Mouse (Mus musculus): ENCODE measurements around the gene Lrrc25. TPM values are rescaled to one million over a fixed set of nuclear protein-coding genes. Genes with fewer than 3 reads are reported as not detected.

Lrrc25 gene
- polyA plus RNA-seq, 2 experiments, result 3.2 to 3.5 TPM

DNA sequence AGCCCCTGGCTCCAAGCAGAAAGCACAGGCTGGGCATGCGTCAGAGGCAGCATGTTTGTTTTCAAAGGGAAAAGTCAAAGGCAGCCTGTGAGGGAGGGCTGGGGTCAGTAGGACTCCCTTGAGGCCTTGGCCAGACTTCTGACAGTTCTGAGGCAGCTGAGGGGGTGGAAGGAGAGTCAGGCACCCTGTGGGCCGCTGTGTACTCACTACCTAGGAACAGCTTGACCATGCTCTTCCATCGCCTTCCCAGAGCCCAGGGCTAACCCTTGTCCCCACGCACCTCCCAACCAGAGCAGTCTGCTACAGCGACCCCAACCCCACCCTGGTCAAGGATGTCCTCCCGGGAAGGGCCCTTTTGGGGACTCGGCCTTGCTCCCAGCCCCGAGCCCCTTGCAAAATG lies 22.8 kb upstream of the Lrrc25 start:
- Histone ChIP-seq H3K4me3 (replicated peaks; ENCODE audit: low read length) (peak overlapping the region; percentile 72; the same call in 1 of the 2 replicates), H3K9me3 (ENCODE audit: control insufficient read depth, low read length) (no peaks in the 10 kb centered on the region), H3K9ac (ENCODE audit: low read depth, low read length, severe bottlenecking) (peak overlapping the region; percentile 69; the same call in 1 of the 2 replicates), H3K27me3 (ENCODE audit: control insufficient read depth, insufficient read depth, low read length) (no peaks in the 10 kb centered on the region), H3K4me1 (ENCODE audit: control insufficient read depth, insufficient read depth, low read length) (peaks cover 23% of the 10 kb centered on the region), H3K27ac (replicated peaks; ENCODE audit: low read depth, low read length) (peak overlapping the region; percentile 74), H3K36me3 (ENCODE audit: control insufficient read depth, insufficient read depth, low read length) (peaks cover 49% of the 10 kb centered on the region), H3K4me2 (replicated peaks; ENCODE audit: low read depth, low read length, severe bottlenecking) (peak overlapping the region; percentile 95)
- no peak for TF ChIP-seq POLR2A (IDR thresholded peaks at IDR 0.05; ENCODE audit: borderline replicate concordance, extremely low read depth, insufficient read depth, insufficient read length)
- WGBS, result 57% methylated on average over 8 of the region's 8 CpGs
- DNase-seq (ENCODE audit: low spot score) (no peak), ATAC-seq (ENCODE audit: low FRiP score, low read depth) (no peak)

DNA sequence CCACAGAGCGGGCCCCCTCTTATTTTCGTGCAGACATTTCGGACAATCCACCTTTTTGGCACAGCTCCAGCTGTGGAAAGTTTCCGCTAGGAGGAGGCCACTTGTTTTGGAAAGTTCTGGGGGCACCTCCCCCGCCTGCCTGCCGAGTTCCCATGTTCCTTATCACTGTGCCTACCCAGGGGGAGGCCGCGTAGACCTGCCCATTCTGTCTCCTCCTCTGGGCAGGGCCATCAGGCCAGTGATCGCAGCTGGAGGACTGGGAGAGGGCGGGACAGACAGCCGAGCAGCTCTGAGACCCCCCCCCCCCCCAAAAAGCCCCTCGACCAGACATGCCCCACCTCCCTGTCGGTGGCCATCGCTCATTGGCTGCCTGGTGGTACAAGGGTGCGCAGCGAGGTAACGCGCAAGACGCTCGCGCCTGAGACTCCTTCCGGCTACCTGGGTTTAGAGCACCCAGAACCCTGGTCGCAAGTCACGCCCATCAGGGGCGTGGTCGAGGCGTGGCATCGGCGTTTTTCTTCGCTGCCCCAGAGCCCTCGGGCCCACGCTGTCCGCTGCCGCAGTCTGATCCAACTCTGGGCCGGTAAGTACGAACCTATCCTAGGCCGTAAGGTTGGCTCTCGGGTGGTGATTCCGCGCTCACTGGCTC lies 21.9 kb upstream of the Lrrc25 start, which contains the start of gene Isyna1:
Gene Isyna1 (plus strand): TSS at position 413 of the 649 bp plus-strand sequence.
- DNase-seq (ENCODE audit: low spot score) (peak; percentile 97), ATAC-seq (ENCODE audit: low FRiP score, low read depth) (peak; percentile 92)
- Histone ChIP-seq H3K4me1 (ENCODE audit: control insufficient read depth, insufficient read depth, low read length) (peaks cover 32% of the 10 kb centered on the region), H3K9me3 (ENCODE audit: control insufficient read depth, low read length) (no peaks in the 10 kb centered on the region), H3K27ac (replicated peaks; ENCODE audit: low read depth, low read length) (peak within 1 kb of the TSS; percentile 74), H3K4me3 (replicated peaks; ENCODE audit: low read length) (peak within 1 kb of the TSS; percentile 72), H3K36me3 (ENCODE audit: control insufficient read depth, insufficient read depth, low read length) (peaks cover 46% of the 10 kb centered on the region), H3K9ac (ENCODE audit: low read depth, low read length, severe bottlenecking) (peak within 1 kb of the TSS; percentile 69), H3K4me2 (replicated peaks; ENCODE audit: low read depth, low read length, severe bottlenecking) (peak within 1 kb of the TSS; percentile 95), H3K27me3 (ENCODE audit: control insufficient read depth, insufficient read depth, low read length) (no peaks in the 10 kb centered on the region)
- TF ChIP-seq POLR2A (IDR thresholded peaks at IDR 0.05; ENCODE audit: borderline replicate concordance, extremely low read depth, insufficient read depth, insufficient read length), result 0 out of 2 replicates have a peak, but pooled peaks have one; percentile 57
- WGBS, result under 1% methylated on average over 26 of the region's 40 CpGs

- peak overlapping the region; percentile 95 for H3K4me2 ChIP-seq (replicated peaks; ENCODE audit: low read depth, low read length, severe bottlenecking)
- no peaks in the 10 kb centered on the region for H3K27me3 ChIP-seq (ENCODE audit: control insufficient read depth, insufficient read depth, low read length)
- H3K4me3 ChIP-seq (replicated peaks; ENCODE audit: low read length), result peak overlapping the region; percentile 72
- no peak for TF ChIP-seq POLR2A (IDR thresholded peaks at IDR 0.05; ENCODE audit: borderline replicate concordance, extremely low read depth, insufficient read depth, insufficient read length)
- DNase-seq (ENCODE audit: low spot score) (no peak), ATAC-seq (ENCODE audit: low FRiP score, low read depth) (peak; percentile 0; the same call in 1 of the 2 replicates)
- H3K36me3 ChIP-seq (ENCODE audit: control insufficient read depth, insufficient read depth, low read length), result peaks cover 40% of the 10 kb centered on the region
- 9% methylated on average over 62 of the region's 82 CpGs for WGBS
- peak overlapping the region; percentile 69 for H3K9ac ChIP-seq (ENCODE audit: low read depth, low read length, severe bottlenecking)
- peaks cover 34% of the 10 kb centered on the region for H3K4me1 ChIP-seq (ENCODE audit: control insufficient read depth, insufficient read depth, low read length)
- peak overlapping the region; percentile 74 for H3K27ac ChIP-seq (replicated peaks; ENCODE audit: low read depth, low read length)
- no peaks in the 10 kb centered on the region for H3K9me3 ChIP-seq (ENCODE audit: control insufficient read depth, low read length)
Observed at GRCm38 (mm10) chr8:70594621-70595564, 21.1 kb upstream of the Lrrc25 start.

DNA sequence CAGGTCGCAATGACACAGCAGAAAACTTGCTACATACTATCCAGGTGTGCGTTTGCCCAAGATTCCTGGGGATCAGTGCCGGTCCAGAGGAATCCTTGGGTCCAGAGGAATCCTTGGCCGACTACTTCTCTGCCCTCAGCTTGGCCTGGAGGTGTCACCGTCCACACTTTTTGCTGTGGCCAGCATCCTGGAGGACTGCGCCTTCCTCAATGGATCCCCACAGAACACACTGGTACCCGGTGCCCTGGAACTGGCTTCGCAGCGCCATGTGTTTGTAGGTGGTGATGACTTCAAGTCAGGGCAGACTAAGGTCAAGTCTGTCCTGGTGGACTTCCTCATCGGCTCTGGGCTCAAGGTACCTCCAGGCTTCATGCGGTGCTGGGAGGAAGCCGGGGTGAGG lies 20.1 kb upstream of the Lrrc25 start:
- peaks cover 32% of the 10 kb centered on the region for H3K36me3 ChIP-seq (ENCODE audit: control insufficient read depth, insufficient read depth, low read length)
- H3K27me3 ChIP-seq (ENCODE audit: control insufficient read depth, insufficient read depth, low read length), result no peaks in the 10 kb centered on the region
- no peak overlapping the region for H3K9ac ChIP-seq (ENCODE audit: low read depth, low read length, severe bottlenecking)
- ATAC-seq (ENCODE audit: low FRiP score, low read depth) (no peak), DNase-seq (ENCODE audit: low spot score) (no peak)
- no peak overlapping the region for H3K27ac ChIP-seq (replicated peaks; ENCODE audit: low read depth, low read length)
- 93% methylated on average over 12 of the region's 12 CpGs for WGBS
- H3K4me3 ChIP-seq (replicated peaks; ENCODE audit: low read length), result peak overlapping the region; percentile 72; the same call in 1 of the 2 replicates
- peak overlapping the region; percentile 95; the same call in 1 of the 2 replicates for H3K4me2 ChIP-seq (replicated peaks; ENCODE audit: low read depth, low read length, severe bottlenecking)
- TF ChIP-seq POLR2A (IDR thresholded peaks at IDR 0.05; ENCODE audit: borderline replicate concordance, extremely low read depth, insufficient read depth, insufficient read length), result no peak
- no peaks in the 10 kb centered on the region for H3K9me3 ChIP-seq (ENCODE audit: control insufficient read depth, low read length)
- H3K4me1 ChIP-seq (ENCODE audit: control insufficient read depth, insufficient read depth, low read length), result peaks cover 38% of the 10 kb centered on the region

DNA sequence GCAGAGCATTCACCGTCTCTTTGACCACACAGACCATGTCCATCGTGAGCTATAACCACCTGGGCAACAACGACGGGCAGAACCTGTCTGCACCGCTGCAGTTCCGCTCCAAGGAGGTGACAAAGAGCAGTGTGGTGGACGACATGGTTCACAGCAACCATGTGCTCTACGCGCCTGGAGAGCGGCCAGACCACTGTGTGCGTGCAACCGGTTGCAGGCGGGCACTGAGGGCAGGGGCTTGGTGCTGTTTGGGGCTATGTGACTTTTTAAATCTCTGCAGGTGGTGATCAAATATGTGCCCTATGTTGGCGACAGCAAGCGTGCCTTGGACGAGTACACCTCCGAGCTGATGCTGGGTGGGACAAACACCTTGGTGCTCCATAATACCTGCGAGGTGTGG lies 19.7 kb upstream of the Lrrc25 start:
- Histone ChIP-seq H3K27me3 (ENCODE audit: control insufficient read depth, insufficient read depth, low read length) (no peaks in the 10 kb centered on the region), H3K4me1 (ENCODE audit: control insufficient read depth, insufficient read depth, low read length) (peaks cover 40% of the 10 kb centered on the region), H3K4me3 (replicated peaks; ENCODE audit: low read length) (no peak overlapping the region), H3K4me2 (replicated peaks; ENCODE audit: low read depth, low read length, severe bottlenecking) (no peak overlapping the region), H3K36me3 (ENCODE audit: control insufficient read depth, insufficient read depth, low read length) (peaks cover 29% of the 10 kb centered on the region), H3K27ac (replicated peaks; ENCODE audit: low read depth, low read length) (no peak overlapping the region), H3K9ac (ENCODE audit: low read depth, low read length, severe bottlenecking) (no peak overlapping the region), H3K9me3 (ENCODE audit: control insufficient read depth, low read length) (no peaks in the 10 kb centered on the region)
- DNase-seq (ENCODE audit: low spot score) (no peak), ATAC-seq (ENCODE audit: low FRiP score, low read depth) (no peak)
- TF ChIP-seq POLR2A (IDR thresholded peaks at IDR 0.05; ENCODE audit: borderline replicate concordance, extremely low read depth, insufficient read depth, insufficient read length), result no peak
- WGBS, result 90% methylated on average over 18 of the region's 18 CpGs

All from limb, embryonic 14.5 days (tissue).